Mouse (Mus musculus): ENCODE measurements around the gene Rps21. TPM values are rescaled to one million over a fixed set of nuclear protein-coding genes. Genes with fewer than 3 reads are reported as not detected.

Gene Rps21
- total and polyA plus RNA-seq, 3 experiments = 653 to 2,791 (median 1,622) TPM

DNA sequence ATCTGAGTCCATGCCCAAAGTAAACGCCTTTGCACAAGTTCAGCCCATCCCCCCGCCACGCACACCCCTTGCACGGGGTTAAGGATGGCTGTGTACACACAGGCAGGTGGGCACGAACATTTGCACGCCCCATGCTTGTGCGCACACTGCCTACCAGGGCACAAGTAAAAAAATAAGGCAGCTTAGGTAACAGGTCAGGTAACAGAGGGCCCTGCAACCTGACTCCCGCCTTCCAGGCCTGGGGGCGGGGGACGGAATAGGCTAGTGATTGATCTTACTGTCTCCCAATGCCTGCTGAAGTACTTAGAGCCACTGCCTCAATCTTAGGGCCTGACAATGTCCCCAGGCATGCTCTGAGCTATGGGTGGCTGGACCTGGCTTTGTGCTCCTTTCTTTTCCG, 31.8 kb downstream of the Rps21 start:
- Histone ChIP-seq H3K9me3 (replicated peaks) (no peaks in the 10 kb centered on the region), H3K4me3 (ENCODE audit: low read depth, low read length) (no peak overlapping the region), H3K4me1 (ENCODE audit: insufficient read depth, low read depth, low read length) (no peaks in the 10 kb centered on the region), H3K27me3 (ENCODE audit: insufficient read depth, low read length) (peaks cover 41% of the 10 kb centered on the region), H3K36me3 (replicated peaks) (no peaks in the 10 kb centered on the region)
- DNase-seq (ENCODE audit: low spot score) = no peak
- TF ChIP-seq GATA1 (IDR thresholded peaks at IDR 0.05; ENCODE audit: borderline replicate concordance, low read length) (no peak), POLR2AphosphoS5 (IDR thresholded peaks at IDR 0.05; ENCODE audit: insufficient replicate concordance, low read depth, low read length) (no peak), CTCF (IDR thresholded peaks at IDR 0.05; ENCODE audit: low read depth, low read length) (no peak), TAL1 (conservative IDR thresholded peaks at IDR 0.05; ENCODE audit: low read depth, low read length) (no peak), GATA2 (IDR thresholded peaks at IDR 0.05; ENCODE audit: borderline replicate concordance, low read depth, low read length) (no peak)
- ATAC-seq (ENCODE audit: extremely low read depth, insufficient number of reproducible peaks, low FRiP score, poor library complexity, severe bottlenecking) = no peak

DNA sequence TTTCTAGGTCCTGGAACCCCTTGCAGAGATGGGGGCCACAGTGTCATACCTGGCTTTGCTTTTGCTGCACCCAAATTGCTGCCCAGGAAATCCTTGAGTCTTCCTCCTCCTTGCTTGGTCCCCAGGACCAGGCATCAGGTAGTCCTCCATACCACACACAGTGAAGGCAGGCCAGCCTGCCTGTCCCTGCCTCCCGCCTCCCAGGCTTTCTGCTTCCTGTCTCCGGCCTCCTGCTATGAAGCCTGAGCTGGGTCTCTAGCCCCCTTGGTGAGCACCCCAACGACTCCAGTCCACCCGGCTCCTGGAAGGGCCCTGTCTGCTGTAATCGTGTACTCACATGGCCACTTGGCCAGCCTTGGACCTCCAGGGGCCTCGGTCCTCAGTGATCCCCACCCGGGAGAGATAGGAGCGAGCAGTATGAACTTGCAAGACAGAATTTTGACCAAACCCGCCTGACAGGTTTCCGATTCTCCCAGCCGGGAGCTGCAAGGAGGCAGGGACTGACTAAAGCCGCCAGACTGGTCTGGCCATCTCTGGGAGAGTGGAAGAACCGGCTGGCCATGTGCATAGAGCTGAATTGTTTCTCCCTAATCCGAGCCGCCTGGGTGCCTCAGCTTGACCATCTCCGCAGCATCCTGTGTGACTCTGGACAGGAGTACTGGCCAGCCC, 32.4 kb downstream of the Rps21 start, which contains the start of gene Rbbp8nl:
Gene Rbbp8nl, minus strand, starts transcription at position 440 of the 669 bp plus-strand sequence.
- TF ChIP-seq GATA1 (IDR thresholded peaks at IDR 0.05; ENCODE audit: borderline replicate concordance, low read length) (no peak), POLR2AphosphoS5 (IDR thresholded peaks at IDR 0.05; ENCODE audit: insufficient replicate concordance, low read depth, low read length) (no peak), GATA2 (IDR thresholded peaks at IDR 0.05; ENCODE audit: borderline replicate concordance, low read depth, low read length) (no peak), CTCF (IDR thresholded peaks at IDR 0.05; ENCODE audit: low read depth, low read length) (no peak)
- Histone ChIP-seq H3K36me3 (replicated peaks) (no peaks in the 10 kb centered on the region), H3K4me3 (ENCODE audit: low read depth, low read length) (no peak within 1 kb of the TSS), H3K4me1 (ENCODE audit: insufficient read depth, low read depth, low read length) (no peaks in the 10 kb centered on the region), H3K9me3 (replicated peaks) (no peaks in the 10 kb centered on the region), H3K27me3 (ENCODE audit: insufficient read depth, low read length) (peaks cover 36% of the 10 kb centered on the region)
- ATAC-seq (ENCODE audit: extremely low read depth, insufficient number of reproducible peaks, low FRiP score, poor library complexity, severe bottlenecking) = no peak
- no peak for DNase-seq (ENCODE audit: low spot score)

DNA sequence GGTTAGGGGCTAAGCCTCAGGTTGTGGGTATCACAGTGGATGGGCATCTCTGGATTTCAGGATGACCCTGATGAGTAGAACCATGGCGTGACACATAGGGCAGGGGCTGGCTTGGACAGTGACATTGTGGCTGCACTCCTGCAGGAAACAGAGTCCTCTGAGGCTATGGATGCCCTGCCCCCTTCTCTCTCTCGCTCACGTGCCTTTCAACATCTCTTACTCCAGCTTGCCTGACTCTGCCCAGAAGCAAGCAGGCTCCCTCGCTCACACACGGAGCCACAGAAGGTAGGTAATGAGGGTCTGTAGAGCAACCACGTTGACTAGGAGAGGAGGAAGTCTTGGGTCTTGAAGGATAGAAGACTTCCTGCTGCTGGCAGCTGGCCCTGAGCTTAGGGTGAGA, 33.3 kb downstream of the Rps21 start:
- no peaks in the 10 kb centered on the region for H3K9me3 ChIP-seq (replicated peaks)
- H3K4me1 ChIP-seq (ENCODE audit: insufficient read depth, low read depth, low read length) = no peaks in the 10 kb centered on the region
- TF ChIP-seq TAL1 (conservative IDR thresholded peaks at IDR 0.05; ENCODE audit: low read depth, low read length) (no peak), POLR2AphosphoS5 (IDR thresholded peaks at IDR 0.05; ENCODE audit: insufficient replicate concordance, low read depth, low read length) (no peak), GATA2 (IDR thresholded peaks at IDR 0.05; ENCODE audit: borderline replicate concordance, low read depth, low read length) (no peak), GATA1 (IDR thresholded peaks at IDR 0.05; ENCODE audit: borderline replicate concordance, low read length) (no peak), CTCF (IDR thresholded peaks at IDR 0.05; ENCODE audit: low read depth, low read length) (no peak)
- DNase-seq (ENCODE audit: low spot score) (no peak), ATAC-seq (ENCODE audit: extremely low read depth, insufficient number of reproducible peaks, low FRiP score, poor library complexity, severe bottlenecking) (no peak)
- H3K36me3 ChIP-seq (replicated peaks) = no peaks in the 10 kb centered on the region
- no peak overlapping the region for H3K4me3 ChIP-seq (ENCODE audit: low read depth, low read length)
- peaks cover 32% of the 10 kb centered on the region for H3K27me3 ChIP-seq (ENCODE audit: insufficient read depth, low read length)

DNA sequence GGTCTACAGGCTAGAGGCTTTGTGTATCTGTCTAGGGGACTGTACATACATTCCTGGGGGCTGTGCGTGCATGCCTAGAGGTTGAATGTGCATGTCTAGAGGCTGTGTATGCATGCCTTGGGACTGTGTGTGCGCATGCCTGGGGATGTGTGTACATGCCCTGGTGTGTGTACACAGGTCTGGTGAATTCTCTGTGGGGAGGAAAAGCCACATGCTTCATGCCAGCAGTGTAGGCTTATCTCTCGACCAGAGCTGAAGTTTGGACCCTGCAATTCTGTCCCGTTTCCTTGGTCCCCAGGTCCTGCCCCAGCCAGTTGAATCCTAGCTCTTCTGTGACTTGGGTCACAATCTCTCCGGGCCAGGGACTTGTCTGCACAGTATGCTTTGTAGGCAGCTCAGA, 34.4 kb downstream of the Rps21 start:
- no peaks in the 10 kb centered on the region for H3K36me3 ChIP-seq (replicated peaks)
- ATAC-seq (ENCODE audit: extremely low read depth, insufficient number of reproducible peaks, low FRiP score, poor library complexity, severe bottlenecking) = no peak
- no peaks in the 10 kb centered on the region for H3K9me3 ChIP-seq (replicated peaks)
- no peak for DNase-seq (ENCODE audit: low spot score)
- no peak overlapping the region for H3K4me3 ChIP-seq (ENCODE audit: low read depth, low read length)
- TF ChIP-seq POLR2AphosphoS5 (IDR thresholded peaks at IDR 0.05; ENCODE audit: insufficient replicate concordance, low read depth, low read length) (no peak), TAL1 (conservative IDR thresholded peaks at IDR 0.05; ENCODE audit: low read depth, low read length) (no peak), CTCF (IDR thresholded peaks at IDR 0.05; ENCODE audit: low read depth, low read length) (no peak), GATA2 (IDR thresholded peaks at IDR 0.05; ENCODE audit: borderline replicate concordance, low read depth, low read length) (no peak), GATA1 (IDR thresholded peaks at IDR 0.05; ENCODE audit: borderline replicate concordance, low read length) (no peak)
- peaks cover 22% of the 10 kb centered on the region for H3K27me3 ChIP-seq (ENCODE audit: insufficient read depth, low read length)
- H3K4me1 ChIP-seq (ENCODE audit: insufficient read depth, low read depth, low read length) = no peaks in the 10 kb centered on the region

DNA sequence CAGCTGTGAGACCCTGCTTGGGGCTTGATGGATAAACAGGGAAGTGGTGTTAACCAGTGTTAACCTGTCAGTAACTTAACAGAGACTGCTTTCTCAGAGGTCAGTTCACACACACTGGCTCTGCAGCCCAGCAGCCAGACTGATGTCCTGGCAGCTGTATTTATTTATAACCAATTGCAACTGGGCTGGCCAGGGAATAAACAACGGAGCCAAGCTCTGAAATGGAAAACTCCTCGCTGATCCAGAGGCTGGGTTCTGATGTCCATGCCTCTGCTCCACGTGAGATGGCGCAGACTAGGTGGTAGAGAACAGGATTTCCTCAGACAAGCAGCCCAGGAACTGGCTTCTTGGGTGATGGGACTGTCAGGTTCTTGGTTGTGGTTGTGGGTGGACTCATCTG, 34.8 kb downstream of the Rps21 start:
- ATAC-seq (ENCODE audit: extremely low read depth, insufficient number of reproducible peaks, low FRiP score, poor library complexity, severe bottlenecking) = no peak

DNA sequence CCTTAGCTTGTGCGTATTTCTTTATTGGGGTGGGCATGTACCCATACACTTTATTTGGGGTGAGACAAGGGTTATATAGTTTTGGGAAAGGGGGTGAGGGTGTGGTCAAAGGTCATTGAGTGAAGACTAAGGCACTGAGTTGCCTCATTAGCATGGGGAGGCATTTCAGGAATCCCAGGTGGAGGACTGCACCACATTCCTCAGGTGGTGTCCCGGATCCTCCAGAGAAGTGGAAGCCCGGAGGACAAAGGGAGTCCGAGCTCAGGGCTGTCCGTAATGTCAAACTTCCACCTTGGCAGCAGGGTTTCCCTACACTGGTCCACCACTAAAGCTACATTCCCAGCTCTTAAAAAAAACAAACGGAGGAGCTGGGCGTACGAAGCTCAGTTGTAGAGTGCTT, 35.7 kb downstream of the Rps21 start:
- Histone ChIP-seq H3K4me1 (ENCODE audit: insufficient read depth, low read depth, low read length) (no peaks in the 10 kb centered on the region), H3K36me3 (replicated peaks) (no peaks in the 10 kb centered on the region), H3K27me3 (ENCODE audit: insufficient read depth, low read length) (peaks cover 15% of the 10 kb centered on the region; the same call in 1 of the 2 replicates), H3K9me3 (replicated peaks) (no peaks in the 10 kb centered on the region), H3K4me3 (ENCODE audit: low read depth, low read length) (no peak overlapping the region)
- no peak for TF ChIP-seq CTCF (IDR thresholded peaks at IDR 0.05; ENCODE audit: low read depth, low read length)
- DNase-seq (ENCODE audit: low spot score) = no peak
- ATAC-seq (ENCODE audit: extremely low read depth, insufficient number of reproducible peaks, low FRiP score, poor library complexity, severe bottlenecking) = no peak

More for the DNA sequence above, 34.8 kb downstream of the Rps21 start:
- Histone ChIP-seq H3K36me3 (replicated peaks) (no peaks in the 10 kb centered on the region), H3K9me3 (replicated peaks) (no peaks in the 10 kb centered on the region), H3K4me3 (ENCODE audit: low read depth, low read length) (no peak overlapping the region), H3K4me1 (ENCODE audit: insufficient read depth, low read depth, low read length) (no peaks in the 10 kb centered on the region), H3K27me3 (ENCODE audit: insufficient read depth, low read length) (peaks cover 20% of the 10 kb centered on the region; the same call in 1 of the 2 replicates)
- TF ChIP-seq CTCF (IDR thresholded peaks at IDR 0.05; ENCODE audit: low read depth, low read length) (no peak), POLR2AphosphoS5 (IDR thresholded peaks at IDR 0.05; ENCODE audit: insufficient replicate concordance, low read depth, low read length) (no peak), TAL1 (conservative IDR thresholded peaks at IDR 0.05; ENCODE audit: low read depth, low read length) (no peak), GATA2 (IDR thresholded peaks at IDR 0.05; ENCODE audit: borderline replicate concordance, low read depth, low read length) (no peak), GATA1 (IDR thresholded peaks at IDR 0.05; ENCODE audit: borderline replicate concordance, low read length) (no peak)
- no peak for DNase-seq (ENCODE audit: low spot score)
